Mouse (Mus musculus): ENCODE measurements around the gene Mtor. TPM values are rescaled to one million over a fixed set of nuclear protein-coding genes. Genes with fewer than 3 reads are reported as not detected.
A peak's percentile ranks its signal among the peaks of the same experiment; 100 is the strongest.

Mtor gene
- polyA plus RNA-seq, 1 experiment from 2014 or later: 31.2 TPM

DNA sequence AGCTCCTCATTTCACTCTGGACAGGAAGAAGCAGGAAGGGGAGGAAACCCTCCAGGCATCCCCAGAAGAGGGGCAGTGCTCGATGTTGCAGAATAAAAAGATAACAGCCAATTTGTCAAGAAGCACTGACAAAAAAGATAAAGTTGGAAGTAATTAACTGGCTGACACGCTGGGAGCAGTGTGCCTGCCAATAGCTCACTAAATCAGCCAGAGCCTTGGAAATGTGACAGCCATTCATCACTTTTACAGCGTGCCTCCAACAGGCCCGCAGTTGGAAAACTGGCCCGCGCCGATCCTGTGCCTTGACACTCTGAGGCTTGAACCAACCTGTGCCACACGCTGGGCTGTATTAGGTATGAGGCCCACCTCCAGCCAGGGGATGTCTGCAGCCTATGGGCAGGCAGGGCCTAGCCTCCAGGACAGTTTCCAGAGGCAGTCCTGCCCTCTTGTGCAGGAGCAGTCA is 56.1 kb downstream of the Mtor start:
- peaks cover 67% of the 10 kb centered on the region for H3K36me3 ChIP-seq (replicated peaks)
- no peak overlapping the region for H3K9ac ChIP-seq
- no peak for ATAC-seq (ENCODE audit: low FRiP score)
- H3K27ac ChIP-seq: no peak overlapping the region
- no peak overlapping the region for H3K4me2 ChIP-seq
- no peaks in the 10 kb centered on the region for H3K9me3 ChIP-seq
- no peaks in the 10 kb centered on the region for H3K4me1 ChIP-seq
- no peak overlapping the region for H3K4me3 ChIP-seq (replicated peaks)
- WGBS: 84% methylated on average over 8 of the region's 8 CpGs
- H3K27me3 ChIP-seq: no peaks in the 10 kb centered on the region

DNA sequence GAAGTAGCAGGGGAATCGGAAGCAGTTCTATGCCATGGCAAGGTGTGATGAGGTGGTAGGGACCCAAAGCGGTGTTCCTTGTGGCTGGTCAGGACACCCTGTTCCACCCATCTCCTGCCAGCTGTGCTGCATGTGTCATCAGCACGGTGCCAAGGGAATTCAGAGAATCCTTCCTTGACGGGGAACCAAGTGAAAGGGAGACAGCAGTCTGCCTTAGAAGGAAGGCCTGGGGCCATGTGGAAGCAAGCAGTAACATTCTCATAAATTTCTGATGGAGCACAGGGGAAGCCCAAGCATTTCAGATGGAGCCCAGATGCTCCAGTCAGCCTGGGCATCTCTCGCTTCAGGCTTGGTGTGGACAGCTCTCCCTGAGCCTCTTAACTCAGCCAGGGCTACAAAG is 59.2 kb downstream of the Mtor start:
- no peak overlapping the region for H3K4me3 ChIP-seq (replicated peaks)
- H3K9ac ChIP-seq: no peak overlapping the region
- H3K36me3 ChIP-seq (replicated peaks): peaks cover 58% of the 10 kb centered on the region
- H3K27me3 ChIP-seq: no peaks in the 10 kb centered on the region
- no peak overlapping the region for H3K4me2 ChIP-seq
- no peaks in the 10 kb centered on the region for H3K4me1 ChIP-seq
- no peak for ATAC-seq (ENCODE audit: low FRiP score)
- H3K27ac ChIP-seq: no peak overlapping the region
- no peaks in the 10 kb centered on the region for H3K9me3 ChIP-seq
- 92% methylated on average over 5 of the region's 5 CpGs for WGBS

DNA sequence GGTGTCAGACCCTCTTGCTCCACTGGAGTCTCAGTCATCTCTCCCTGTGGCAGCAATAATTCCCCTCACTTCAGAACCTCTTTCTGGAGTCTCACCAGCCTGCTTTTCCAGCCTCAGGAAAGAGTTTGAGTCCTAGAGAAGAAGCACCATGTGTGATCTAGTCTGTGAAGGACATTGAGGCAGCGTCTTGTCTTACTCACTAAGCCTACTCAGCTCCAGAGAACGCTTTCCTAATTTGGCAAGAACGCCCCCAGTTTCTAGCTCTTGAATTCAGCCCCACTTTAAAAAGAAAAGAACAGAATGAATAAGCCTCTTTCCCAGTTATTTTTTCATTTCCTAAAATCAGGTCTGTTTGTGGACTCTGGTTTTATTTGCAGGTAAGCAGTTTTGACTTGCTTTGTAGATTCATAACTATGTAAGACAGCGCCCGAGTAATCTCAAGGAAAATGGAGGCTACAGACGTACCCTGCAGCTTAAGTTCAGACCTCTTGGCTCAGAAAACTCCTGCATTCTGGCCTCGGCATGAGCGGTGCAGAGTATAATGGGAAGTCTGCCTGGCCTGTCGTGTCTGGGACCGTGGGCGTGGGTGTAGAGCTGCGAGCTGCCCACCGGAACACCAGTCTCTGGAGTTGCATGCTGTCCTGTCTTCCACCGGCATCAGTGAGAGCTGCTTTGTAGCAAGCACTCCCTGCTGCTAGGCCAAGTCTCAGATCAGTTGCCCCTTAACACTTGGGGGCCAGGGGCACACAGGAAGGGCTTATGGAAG is 59.9 kb downstream of the Mtor start:
- no peaks in the 10 kb centered on the region for H3K27me3 ChIP-seq
- H3K9me3 ChIP-seq: no peaks in the 10 kb centered on the region
- H3K4me3 ChIP-seq (replicated peaks): no peak overlapping the region
- H3K4me2 ChIP-seq: no peak overlapping the region
- H3K27ac ChIP-seq: no peak overlapping the region
- H3K9ac ChIP-seq: no peak overlapping the region
- no peaks in the 10 kb centered on the region for H3K4me1 ChIP-seq
- no peak for ATAC-seq (ENCODE audit: low FRiP score)
- H3K36me3 ChIP-seq (replicated peaks): peaks cover 58% of the 10 kb centered on the region
- WGBS: 95% methylated on average over 14 of the region's 14 CpGs

DNA sequence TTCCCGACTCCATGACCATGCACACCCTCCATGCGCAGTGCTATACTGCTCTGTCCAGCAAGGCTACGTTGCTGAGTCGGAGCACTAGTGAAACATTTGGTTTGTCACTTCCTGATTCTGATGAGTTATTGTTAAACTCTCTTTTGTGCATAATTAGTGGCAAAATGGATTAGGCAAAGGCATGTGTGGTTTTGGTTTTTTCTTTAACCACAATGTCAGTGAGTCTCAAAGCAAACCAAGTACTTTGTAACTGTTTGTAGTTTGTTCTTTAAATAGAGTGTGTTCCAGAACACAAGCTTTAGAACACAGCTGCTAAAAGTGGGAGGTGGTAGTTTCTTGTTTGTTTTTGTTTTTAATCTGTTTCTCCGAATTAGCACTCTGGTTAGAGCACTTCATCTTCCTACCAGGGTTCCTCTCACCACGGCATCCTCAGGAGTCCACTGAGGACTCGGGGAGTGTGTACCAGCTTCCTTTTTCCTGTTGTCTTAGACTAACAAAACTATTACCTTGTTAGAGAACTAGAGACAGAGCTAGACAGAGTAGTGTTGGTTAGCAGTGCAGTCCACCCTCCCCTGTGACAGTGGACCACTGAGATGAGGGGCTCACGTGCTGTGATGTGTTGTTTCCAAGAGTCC is 61.2 kb downstream of the Mtor start:
- no peak for ATAC-seq (ENCODE audit: low FRiP score)
- H3K36me3 ChIP-seq (replicated peaks): peaks cover 57% of the 10 kb centered on the region
- no peak overlapping the region for H3K4me2 ChIP-seq
- H3K27me3 ChIP-seq: no peaks in the 10 kb centered on the region
- no peak overlapping the region for H3K9ac ChIP-seq
- no peak overlapping the region for H3K4me3 ChIP-seq (replicated peaks)
- 91% methylated on average over 8 of the region's 8 CpGs for WGBS
- no peak overlapping the region for H3K27ac ChIP-seq
- no peaks in the 10 kb centered on the region for H3K4me1 ChIP-seq
- H3K9me3 ChIP-seq: no peaks in the 10 kb centered on the region

DNA sequence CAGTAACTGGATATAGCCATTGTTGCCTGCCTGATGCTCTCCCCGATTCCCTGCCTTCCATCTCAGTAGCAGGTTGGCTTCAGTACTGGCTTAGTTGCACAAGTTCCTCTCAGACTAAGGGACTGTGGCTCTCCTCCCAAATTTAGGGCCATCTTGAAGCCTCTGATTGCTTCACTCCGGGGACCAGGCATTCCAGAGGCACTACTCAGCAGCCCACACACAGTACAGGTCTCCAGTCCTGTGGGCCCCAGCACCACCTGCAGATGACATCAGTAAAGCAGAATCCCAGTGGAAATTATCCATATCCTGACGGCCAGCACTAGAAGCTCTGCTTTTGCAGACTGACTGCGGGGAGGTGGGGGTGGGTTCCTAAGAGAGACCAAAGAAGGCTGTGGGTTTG is 62.3 kb downstream of the Mtor start:
- Histone ChIP-seq H3K36me3 (replicated peaks) (peaks cover 65% of the 10 kb centered on the region), H3K9me3 (no peaks in the 10 kb centered on the region), H3K9ac (no peak overlapping the region), H3K4me2 (no peak overlapping the region), H3K27me3 (no peaks in the 10 kb centered on the region), H3K4me1 (no peaks in the 10 kb centered on the region), H3K4me3 (replicated peaks) (no peak overlapping the region), H3K27ac (no peak overlapping the region)
- WGBS: 90% methylated on average over 4 of the region's 4 CpGs
- ATAC-seq (ENCODE audit: low FRiP score): no peak

DNA sequence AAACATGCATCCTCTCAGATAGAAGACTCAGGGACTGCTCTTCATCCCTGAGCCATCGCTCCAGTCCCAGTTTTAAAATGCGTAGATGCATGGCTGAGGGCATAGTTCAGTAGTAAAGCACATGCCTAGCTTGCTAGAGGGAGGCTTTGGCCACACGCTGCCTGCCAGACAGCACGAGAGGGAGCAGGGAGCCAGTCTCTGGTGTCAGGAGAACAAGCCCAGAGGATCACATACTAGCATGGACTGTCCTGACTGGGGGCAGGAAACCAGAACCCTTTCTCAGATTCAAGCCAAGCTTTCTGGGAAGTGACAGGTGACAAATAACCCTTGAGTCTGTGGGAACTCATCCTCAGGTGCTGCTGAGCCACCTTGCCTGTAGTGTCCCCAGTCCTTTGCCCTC is 62.9 kb downstream of the Mtor start:
- Histone ChIP-seq H3K9me3 (no peaks in the 10 kb centered on the region), H3K4me3 (replicated peaks) (no peak overlapping the region), H3K4me2 (no peak overlapping the region), H3K9ac (no peak overlapping the region), H3K36me3 (replicated peaks) (peaks cover 64% of the 10 kb centered on the region), H3K4me1 (no peaks in the 10 kb centered on the region), H3K27me3 (no peaks in the 10 kb centered on the region), H3K27ac (no peak overlapping the region)
- 97% methylated on average over 4 of the region's 4 CpGs for WGBS
- ATAC-seq (ENCODE audit: low FRiP score): no peak

DNA sequence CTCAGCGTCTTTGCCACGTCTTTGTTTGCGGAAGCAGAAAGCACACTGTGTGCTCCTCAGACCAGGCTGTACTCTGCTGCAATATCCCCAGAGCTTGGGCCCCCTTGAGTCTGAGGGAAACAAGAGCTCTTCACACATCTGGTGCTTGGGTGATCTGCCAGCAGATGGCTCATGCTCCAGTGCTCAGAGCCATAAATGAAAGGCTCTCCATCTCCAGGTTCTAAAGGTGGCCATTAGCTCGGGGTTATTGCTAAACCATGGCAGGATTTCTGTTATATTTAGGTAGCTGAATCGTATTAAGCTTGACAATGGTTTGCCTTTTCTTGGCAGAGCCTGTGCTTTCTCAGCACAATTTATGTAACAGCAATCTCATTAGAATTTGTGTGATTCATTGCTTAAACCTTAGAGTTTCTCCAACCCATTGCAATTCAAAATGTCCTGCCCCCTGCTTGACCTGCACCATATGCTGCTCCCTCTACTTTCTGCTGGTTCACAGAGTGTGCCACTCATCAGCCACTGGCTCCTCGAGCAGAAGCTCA is 64.7 kb downstream of the Mtor start:
- ATAC-seq (ENCODE audit: low FRiP score): no peak
- H3K4me2 ChIP-seq: no peak overlapping the region
- peaks cover 8% of the 10 kb centered on the region for H3K4me1 ChIP-seq
- H3K36me3 ChIP-seq (replicated peaks): peaks cover 75% of the 10 kb centered on the region
- no peaks in the 10 kb centered on the region for H3K9me3 ChIP-seq
- 0 out of 2 replicates have a peak overlapping the region, but pooled peaks have one; percentile 13 for H3K27ac ChIP-seq
- no peaks in the 10 kb centered on the region for H3K27me3 ChIP-seq
- no peak overlapping the region for H3K4me3 ChIP-seq (replicated peaks)
- WGBS: 81% methylated on average over 6 of the region's 6 CpGs
- H3K9ac ChIP-seq: no peak overlapping the region

DNA sequence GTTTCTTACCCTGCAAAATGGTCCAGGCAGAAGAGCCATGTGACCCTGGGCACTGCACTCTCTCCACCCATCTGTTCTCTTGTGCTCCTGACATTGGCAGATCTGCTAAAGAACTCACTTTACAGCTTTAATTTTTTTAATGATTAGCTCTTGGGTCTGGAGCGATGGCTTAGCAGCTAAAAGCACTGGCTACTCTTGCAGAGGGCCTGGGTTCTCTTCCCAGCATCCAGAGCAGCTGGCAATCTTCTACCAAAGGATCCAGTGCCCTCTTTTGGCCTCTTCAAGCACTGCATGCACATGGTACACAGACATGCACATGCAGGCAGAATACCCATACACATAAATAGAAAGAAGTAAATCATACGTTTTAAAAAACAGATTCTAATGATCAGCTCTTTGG is 66.9 kb downstream of the Mtor start:
- H3K27ac ChIP-seq: no peak overlapping the region
- no peak for ATAC-seq (ENCODE audit: low FRiP score)
- H3K27me3 ChIP-seq: no peaks in the 10 kb centered on the region
- peaks cover 75% of the 10 kb centered on the region for H3K36me3 ChIP-seq (replicated peaks)
- H3K9ac ChIP-seq: no peak overlapping the region
- H3K9me3 ChIP-seq: no peaks in the 10 kb centered on the region
- peaks cover 16% of the 10 kb centered on the region for H3K4me1 ChIP-seq
- H3K4me2 ChIP-seq: no peak overlapping the region
- WGBS: 92% methylated on average over 2 of the region's 2 CpGs
- no peak overlapping the region for H3K4me3 ChIP-seq (replicated peaks)

DNA sequence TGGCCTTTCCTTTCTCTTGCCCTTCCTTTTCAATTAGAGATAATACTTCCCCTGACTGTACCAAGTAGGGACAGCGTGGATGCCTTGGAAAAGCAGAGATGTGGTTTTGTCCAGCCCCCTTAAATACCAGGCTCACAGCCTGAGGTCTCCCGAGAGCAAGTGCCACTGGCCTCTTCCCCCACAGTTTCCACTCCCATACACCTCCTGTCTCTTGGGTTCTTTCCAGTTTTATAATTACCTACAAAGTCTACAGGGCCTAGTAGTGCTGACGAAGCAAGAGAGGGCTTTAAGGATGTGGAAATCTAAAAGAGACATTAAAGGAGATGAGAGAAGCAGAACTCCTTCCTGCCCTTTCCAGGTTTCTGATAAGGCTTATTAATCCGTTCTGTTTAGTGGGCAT is 69.4 kb downstream of the Mtor start:
- Histone ChIP-seq H3K27me3 (no peaks in the 10 kb centered on the region), H3K4me1 (peaks cover 16% of the 10 kb centered on the region), H3K27ac (peak overlapping the region; percentile 66), H3K4me3 (replicated peaks) (no peak overlapping the region), H3K9ac (0 out of 2 replicates have a peak overlapping the region, but pooled peaks have one; percentile 25), H3K9me3 (no peaks in the 10 kb centered on the region), H3K4me2 (no peak overlapping the region), H3K36me3 (replicated peaks) (peaks cover 70% of the 10 kb centered on the region)
- 41% methylated on average over 4 of the region's 4 CpGs for WGBS
- ATAC-seq (ENCODE audit: low FRiP score): no peak

DNA sequence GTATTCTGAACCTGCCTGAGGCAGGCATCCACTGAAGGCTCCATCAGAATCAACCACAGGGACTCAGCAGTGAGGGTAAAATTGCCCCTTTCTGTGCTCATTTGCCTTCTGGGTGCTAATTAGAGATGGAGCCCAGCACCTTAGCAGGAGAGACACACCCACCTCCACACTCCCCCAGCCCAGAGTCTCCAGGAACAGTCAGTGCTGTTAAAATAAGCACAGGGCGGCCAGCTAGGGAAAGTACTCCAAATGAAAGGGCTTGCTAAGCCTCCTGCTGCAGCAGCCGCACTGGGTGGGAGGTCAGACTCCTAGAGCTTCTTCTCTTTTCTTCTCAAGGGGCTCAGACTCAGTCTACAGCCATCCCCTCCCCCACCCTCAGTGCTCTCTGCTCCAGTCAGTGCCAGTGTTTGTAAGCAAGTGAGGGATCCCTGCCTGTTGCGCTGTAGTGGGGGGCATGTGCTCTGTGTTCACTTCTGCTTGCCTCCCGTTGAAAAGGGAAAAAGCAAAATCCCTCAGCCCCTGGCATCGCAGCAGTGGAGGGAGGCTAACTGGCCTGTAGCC is 69.9 kb downstream of the Mtor start:
- H3K4me2 ChIP-seq: no peak overlapping the region
- H3K27me3 ChIP-seq: no peaks in the 10 kb centered on the region
- ATAC-seq (ENCODE audit: low FRiP score): peak; percentile 44; the same call in 1 of the 2 replicates
- no peaks in the 10 kb centered on the region for H3K9me3 ChIP-seq
- H3K9ac ChIP-seq: 0 out of 2 replicates have a peak overlapping the region, but pooled peaks have one; percentile 25
- peak overlapping the region; percentile 66 for H3K27ac ChIP-seq
- H3K4me1 ChIP-seq: peaks cover 16% of the 10 kb centered on the region
- 7% methylated on average over 5 of the region's 5 CpGs for whole genome bisulfite sequencing
- H3K4me3 ChIP-seq (replicated peaks): no peak overlapping the region
- peaks cover 70% of the 10 kb centered on the region for H3K36me3 ChIP-seq (replicated peaks)

DNA sequence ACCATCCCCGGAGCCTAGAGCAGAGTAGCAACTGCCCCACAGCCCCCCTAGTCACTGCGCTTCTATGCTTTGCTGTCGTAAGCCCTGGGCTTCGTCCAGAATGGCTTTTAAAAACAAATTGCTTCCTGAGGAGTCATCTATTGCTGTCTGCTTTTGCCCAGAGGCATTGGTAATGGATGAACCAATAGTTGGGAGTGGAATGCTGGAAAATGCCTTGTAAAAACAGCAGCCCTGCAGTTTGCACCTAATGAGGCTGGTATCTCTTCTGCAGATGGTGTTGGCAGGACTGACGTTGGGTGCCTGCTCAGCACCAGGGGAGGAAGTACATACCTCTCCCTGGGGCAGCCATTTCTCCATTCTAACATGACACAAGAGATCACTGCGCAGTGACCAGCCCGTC is 75.1 kb downstream of the Mtor start:
- 92% methylated on average over 7 of the region's 7 CpGs for WGBS
- H3K4me3 ChIP-seq (replicated peaks): no peak overlapping the region
- H3K36me3 ChIP-seq (replicated peaks): peaks cover 81% of the 10 kb centered on the region
- H3K27ac ChIP-seq: no peak overlapping the region
- peaks cover 4% of the 10 kb centered on the region for H3K4me1 ChIP-seq
- no peaks in the 10 kb centered on the region for H3K9me3 ChIP-seq
- H3K9ac ChIP-seq: no peak overlapping the region
- no peak overlapping the region for H3K4me2 ChIP-seq
- ATAC-seq (ENCODE audit: low FRiP score): no peak
- H3K27me3 ChIP-seq: no peaks in the 10 kb centered on the region

DNA sequence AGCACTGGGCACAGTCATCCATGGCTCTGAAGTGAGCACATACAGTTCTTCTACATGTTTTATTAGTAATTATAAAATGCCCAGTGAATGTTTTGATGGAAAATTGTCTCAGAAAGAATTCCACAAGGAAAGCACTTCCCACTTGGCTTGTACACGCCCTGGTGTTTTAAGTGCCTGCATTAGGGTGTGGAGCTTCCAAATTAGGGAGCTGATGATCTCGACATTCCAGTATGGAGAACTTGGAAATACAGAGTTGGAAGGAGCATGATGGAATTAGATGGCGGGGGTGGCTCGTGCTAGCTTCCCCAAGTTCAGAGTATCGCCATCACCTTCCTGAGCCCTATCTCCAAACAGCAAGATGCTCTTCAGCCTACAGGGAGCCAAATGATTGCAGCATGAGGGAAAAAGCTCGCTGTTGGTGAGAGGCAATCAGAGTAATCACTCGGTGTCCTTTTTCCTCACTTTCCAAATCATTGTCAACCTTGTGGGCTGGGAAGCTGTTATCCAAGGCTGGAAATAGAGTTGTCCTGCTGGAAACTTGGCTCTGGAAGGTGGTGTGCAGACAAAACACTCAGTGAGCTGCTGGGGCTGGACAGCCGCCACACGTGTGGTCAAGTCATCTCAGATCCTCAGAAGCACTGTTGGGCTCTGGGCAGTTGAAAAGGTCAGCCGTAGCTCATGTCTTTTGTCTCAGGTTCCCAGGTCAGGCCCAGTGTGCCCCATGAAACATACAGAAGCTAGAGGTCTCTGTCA is 78.9 kb downstream of the Mtor start:
- ATAC-seq (ENCODE audit: low FRiP score): no peak

More for the DNA sequence above, 78.9 kb downstream of the Mtor start:
- no peak overlapping the region for H3K27ac ChIP-seq
- 92% methylated on average over 10 of the region's 10 CpGs for WGBS
- no peak overlapping the region for H3K9ac ChIP-seq
- peaks cover 94% of the 10 kb centered on the region for H3K36me3 ChIP-seq (replicated peaks)
- H3K9me3 ChIP-seq: no peaks in the 10 kb centered on the region
- H3K4me1 ChIP-seq: no peaks in the 10 kb centered on the region
- H3K4me3 ChIP-seq (replicated peaks): no peak overlapping the region
- H3K27me3 ChIP-seq: no peaks in the 10 kb centered on the region
- H3K4me2 ChIP-seq: no peak overlapping the region
